Mouse (Mus musculus) inflammation-experienced regulatory T-cells, adult 6 months (primary cell): ENCODE results near the gene Nfatc4. TPM values are rescaled to one million over a fixed set of nuclear protein-coding genes. Genes with fewer than 3 reads are reported as not detected.
A peak's percentile ranks its signal among the peaks of the same experiment; 100 is the strongest.

Experiments
- ATAC-seq: one replicate; pipeline ENCODE4 v1.8.0; 2017
- polyA plus RNA-seq, 3 experiments: library from polyadenylated mRNA; unstranded; fragments of 100-300 nt; shearing (Covaris generic); gene quantifications; one replicate each; pipeline ENCODE4 v1.2.1; 2017

Gene Nfatc4
- polyA plus RNA-seq, 3 experiments from 2014 or later = not detected

DNA sequence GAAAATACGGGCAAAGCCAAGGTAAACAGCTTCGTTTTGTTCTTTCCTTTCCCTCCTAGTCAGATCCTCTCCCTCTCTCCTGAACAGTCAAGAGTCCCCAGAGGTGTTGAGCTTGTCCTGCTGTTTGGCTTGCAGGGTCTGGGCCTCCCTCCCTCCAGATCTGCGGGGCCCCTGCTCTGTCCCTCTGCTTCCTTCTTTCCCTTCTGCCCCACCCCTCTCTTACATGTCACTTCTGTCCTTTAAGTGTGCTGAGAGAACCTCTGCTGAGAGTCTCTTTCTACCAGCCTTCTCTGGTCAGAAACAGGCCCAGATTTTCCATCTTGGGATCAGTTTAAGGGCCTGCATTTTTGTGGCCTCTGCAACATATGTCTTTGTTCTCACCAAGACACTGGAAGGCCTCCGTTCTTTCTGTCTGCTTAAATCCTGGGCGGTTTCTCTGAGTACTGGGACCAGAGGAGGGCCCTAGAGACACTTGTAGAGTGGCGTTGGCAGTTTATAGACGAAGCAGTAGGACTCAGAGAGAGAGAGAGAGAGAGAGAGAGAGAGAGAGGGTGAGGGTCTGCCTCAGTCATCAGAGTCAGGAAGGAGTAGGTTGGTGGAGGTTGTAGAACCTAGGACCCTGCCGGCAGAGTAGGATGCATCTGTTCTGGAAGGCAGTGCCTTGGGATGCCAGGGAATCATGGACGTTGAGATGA lies 31.6 kb downstream of the Nfatc4 start:
- ATAC-seq = no peak

DNA sequence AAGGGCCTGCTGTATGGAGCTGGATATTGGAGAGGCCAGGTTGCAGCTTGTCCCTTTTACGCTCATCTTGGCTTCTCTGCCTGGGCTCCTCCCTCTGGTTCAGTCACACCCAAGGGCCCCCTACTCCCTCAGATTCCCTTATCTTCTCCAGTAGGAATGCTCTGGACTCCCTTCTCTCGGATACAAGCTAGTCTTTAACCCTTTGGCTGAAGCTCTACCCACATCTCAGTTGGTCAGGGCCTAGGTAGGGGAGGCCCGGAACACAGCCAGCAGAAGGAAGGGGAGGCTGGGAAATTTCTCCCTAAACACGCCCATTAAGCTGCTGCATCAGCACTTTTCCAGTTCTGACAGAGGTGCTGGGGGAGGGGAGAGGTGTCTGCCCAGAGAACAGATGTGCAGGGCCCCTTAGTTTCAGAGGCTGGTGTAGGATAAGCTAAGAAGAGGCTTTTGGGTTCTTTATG lies 32.2 kb downstream of the Nfatc4 start:
- no peak for ATAC-seq

- no peak for ATAC-seq
Observed at GRCm38 (mm10) chr14:55857588-55857987, 34.6 kb downstream of the Nfatc4 start.

- ATAC-seq = no peak
Observed at GRCm38 (mm10) chr14:55862186-55862585, 39.2 kb downstream of the Nfatc4 start.

- ATAC-seq = no peak
Observed at GRCm38 (mm10) chr14:55862970-55863369, 40.0 kb downstream of the Nfatc4 start.

DNA sequence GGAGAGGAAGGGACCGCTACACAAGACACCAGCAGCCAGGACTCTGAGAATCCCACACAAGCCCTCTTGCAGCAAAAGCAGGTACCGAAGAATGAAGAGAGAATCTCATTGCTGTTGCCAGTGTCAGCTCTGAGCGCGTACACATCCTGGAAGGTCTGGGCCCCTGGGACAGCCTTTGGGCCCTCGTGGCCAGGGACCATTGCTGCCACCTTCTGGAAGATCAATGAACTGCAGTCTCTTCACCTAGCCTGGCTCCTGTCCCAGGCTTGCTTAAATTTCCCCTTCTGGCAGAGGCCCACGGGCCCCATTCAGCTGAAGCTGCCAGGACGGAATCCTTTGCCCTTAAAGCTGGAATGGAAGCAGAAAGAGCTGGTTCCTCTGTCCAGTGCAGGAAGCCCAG lies 40.8 kb downstream of the Nfatc4 start:
- no peak for ATAC-seq

GRCm38 (mm10) chr14:55866962-55867361 lies 44.0 kb downstream of the Nfatc4 start:
- ATAC-seq = no peak

GRCm38 (mm10) chr14:55868230-55869026 lies 45.5 kb downstream of the Nfatc4 start:
- ATAC-seq = no peak

DNA sequence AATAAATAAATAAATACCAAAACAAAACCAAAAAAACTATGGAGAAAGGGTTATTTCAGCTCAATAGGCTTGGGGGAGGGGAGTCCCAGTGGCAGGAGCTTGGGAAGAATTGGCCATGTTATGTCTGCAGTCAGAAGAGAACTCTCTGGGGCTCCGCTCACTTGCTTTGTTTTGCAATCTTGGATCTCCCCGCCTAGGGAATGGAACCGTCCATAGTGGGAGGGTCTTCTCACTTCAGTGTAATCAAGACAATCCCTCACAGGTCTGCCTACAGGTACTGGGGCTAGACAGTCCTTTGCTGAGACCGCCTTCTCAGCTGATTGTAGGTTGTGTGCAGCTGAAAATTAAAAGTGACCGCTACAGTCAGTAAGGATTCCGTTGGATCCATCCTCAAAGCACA lies 46.6 kb downstream of the Nfatc4 start:
- no peak for ATAC-seq

DNA sequence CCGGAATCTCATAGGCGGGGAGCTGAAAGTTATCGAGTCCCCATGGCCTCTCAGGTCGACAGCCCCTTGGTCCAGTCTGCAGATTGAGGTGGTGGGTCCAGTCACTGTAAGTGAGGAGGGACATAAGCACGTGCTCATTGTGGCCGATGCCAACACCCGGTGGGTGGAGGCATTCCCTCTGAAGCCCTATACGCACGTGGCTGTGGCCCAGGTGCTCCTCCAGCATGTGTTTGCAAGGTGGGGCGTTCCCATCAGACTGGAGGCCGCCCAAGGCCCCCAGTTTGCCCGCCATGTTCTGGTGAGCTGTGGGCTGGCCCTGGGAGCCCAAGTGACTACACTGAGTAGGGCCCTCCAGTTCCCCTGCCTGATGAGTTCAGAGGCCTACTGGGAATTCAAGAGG lies 49.1 kb downstream of the Nfatc4 start:
- no peak for ATAC-seq

- ATAC-seq = no peak
Observed at GRCm38 (mm10) chr14:55872551-55872950, 49.6 kb downstream of the Nfatc4 start.

- no peak for ATAC-seq
Observed at GRCm38 (mm10) chr14:55873242-55873713, 50.3 kb downstream of the Nfatc4 start.

DNA sequence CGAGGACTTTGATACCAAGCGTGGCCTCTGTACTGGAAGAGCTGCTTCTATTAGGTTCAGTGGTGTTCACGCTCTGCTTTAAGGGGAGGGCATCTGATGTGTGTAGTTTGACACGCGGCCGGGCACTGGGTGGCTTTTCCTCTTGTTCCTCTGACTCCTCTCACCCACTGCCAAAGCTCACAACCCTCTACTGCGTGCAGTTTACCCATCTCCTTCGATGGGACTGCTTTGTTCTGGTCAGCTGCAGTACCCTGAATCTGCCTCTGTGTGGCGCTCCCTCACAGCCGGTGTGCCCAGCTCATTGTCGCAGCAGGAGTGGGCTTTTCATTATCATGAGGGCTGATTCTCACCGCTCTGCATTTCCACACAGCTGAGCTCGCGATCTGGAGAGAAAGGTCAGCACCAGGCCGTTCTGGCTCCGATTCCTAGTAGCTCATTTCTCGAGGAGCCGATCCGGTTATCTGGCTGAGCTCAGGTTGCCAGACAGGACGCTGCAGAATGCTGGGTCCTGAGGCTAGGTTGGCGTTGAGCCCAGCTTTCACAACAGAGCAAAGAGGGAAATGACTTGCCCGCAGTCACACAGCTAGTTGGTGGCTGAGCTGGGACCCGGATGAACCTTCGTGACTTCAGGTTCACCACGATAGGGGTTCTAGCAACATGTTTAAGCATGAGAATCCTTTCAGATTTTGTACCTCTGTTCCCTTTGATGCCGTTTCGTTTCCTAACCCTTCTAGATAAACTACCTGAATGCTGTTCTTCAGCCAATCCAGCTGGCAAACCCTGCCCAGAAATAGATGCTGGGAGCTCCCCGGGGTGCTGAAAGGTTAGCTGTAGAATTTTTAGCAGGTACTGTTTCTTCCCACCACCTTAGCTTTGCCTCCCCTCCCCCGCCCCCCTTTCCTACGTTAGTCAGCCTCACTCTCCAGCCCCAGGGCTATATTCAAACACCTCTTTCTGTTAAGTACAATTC lies 51.1 kb downstream of the Nfatc4 start:
- peak; percentile 86 for ATAC-seq

DNA sequence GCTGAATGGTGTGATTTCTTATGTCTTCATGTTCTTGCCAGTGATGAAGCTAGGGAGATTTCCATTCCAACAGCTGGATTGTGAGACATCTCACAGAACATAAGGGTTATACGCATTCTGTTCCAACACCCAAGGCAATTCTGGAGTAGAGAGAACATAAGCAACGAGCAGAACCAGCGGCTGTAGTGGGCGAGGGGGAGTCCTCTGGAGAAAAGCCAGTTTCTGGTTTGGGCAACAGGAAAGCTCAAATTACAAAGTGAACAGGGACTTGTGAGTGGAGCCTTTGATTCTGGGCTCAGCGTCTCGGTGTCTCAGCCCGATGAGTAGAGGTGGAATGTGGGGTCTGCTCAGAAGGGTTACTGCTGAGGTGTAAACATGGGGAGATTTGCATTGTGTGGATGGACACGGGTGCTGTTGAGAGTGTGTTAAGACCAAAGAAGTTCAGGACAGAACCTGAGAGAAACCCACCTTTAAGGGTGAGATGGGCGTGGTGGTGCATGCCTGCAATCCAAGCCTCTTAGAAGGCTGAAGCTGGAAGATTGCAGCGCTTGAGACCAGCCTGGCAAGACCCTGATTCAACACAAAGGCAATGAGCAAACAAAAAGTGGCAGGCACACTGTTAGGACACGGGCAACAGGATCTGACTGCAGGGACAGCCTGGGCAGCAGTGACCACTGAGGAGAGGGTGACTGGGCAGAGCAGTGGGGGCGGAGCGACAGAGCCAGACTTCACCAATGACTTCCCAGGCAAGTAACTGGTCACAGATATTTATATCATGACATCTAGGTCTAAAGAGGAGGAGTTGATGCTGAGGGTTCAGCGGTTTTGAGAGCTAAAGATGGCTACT lies 54.7 kb downstream of the Nfatc4 start:
- ATAC-seq = no peak

- no peak for ATAC-seq
Observed at GRCm38 (mm10) chr14:55878316-55878940, 55.5 kb downstream of the Nfatc4 start.

GRCm38 (mm10) chr14:55879623-55880022 lies 56.7 kb downstream of the Nfatc4 start:
- peak; percentile 73 for ATAC-seq

DNA sequence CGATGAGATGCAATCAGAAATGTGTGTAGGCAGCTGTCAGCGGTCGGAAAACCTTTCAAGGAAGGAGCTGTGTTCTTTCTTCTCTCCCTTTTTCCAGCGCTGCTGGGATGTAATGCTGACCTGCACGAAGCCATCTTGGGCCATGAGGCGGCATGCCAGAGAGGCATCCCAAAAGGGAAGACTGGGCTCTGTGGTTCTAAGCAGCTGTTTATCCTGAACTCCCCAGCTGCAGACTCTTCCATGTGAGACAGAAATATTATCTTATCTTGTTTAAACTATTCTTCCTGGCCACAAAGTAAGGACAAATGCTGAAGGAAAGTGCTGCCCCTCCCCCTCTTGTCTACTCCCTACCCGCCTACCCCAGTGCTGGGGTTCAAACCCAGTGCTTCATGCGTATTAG lies 58.0 kb downstream of the Nfatc4 start:
- no peak for ATAC-seq

DNA sequence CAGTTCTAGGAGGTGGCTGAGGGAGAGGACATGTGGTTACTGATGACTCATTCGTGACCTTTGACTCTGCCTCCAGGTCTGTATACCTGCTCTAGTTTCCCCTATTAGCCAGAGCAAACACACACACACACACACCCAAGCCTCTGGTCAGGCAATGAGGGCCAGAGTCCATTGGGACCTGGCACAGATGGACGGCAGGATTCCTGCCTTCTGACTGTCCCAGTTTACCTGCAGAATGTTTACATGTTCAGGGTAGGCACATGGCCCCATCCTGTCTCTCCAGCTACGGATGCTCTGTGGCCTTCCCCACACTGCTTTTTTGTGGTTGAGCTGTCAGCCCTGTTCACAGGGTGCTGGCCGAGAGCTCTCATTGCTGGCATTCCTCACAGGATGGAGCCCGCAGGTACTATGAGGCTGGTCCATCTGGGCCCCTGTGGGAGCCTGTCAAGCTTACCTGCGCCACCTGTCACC lies 59.3 kb downstream of the Nfatc4 start:
- peak; percentile 42 for ATAC-seq

GRCm38 (mm10) chr14:55883149-55883661 lies 60.3 kb downstream of the Nfatc4 start:
- no peak for ATAC-seq
